Mouse (Mus musculus) heart, postnatal 0 days (tissue): ENCODE data around the gene Prss35.

Source experiments
- CTCF ChIP-seq: IDR thresholded peaks from 2 replicates; pipeline ENCODE4 v1.5.1; 2016; ENCODE audit warnings: antibody characterized with exemption, control low read depth, low read depth
- EP300 ChIP-seq: IDR thresholded peaks from 2 replicates; pipeline ENCODE4 v1.6.1; 2016; ENCODE audit warnings: antibody characterized with exemption, low read depth

GRCm38 (mm10) chr9:86775374-86775773 lies 31.9 kb downstream of the Prss35 start:
- TF ChIP-seq CTCF (no peak), EP300 (no peak)
